Mouse (Mus musculus) heart, postnatal 36 days (tissue): Measurements from ENCODE around the gene Lrrc73. TPM values are rescaled to one million over a fixed set of nuclear protein-coding genes. Genes with fewer than 3 reads are reported as not detected.

Experiments
- DNase-seq, 2 experiments: peaks; one replicate each; pipeline ENCODE4 v3.0.0; 2021 to 2022
- intact Hi-C: fragments of 180-260 bp; cut with DNase I; formaldehyde crosslinking; loops from one replicate; pipeline ENCODE4 v1.15.1; 2025
- microRNA-seq, 2 experiments: library from miRNA; unstranded; fragments of <30 nt; microRNA quantifications; one replicate each; pipeline ENCODE4 v1.2.0; 2021; ENCODE audit warnings: borderline number of aligned reads in 2 of 2
- total RNA-seq, 2 experiments: library from RNA; stranded (reverse); gene quantifications; 2 replicates each; pipeline ENCODE4 v1.2.3; 2021

The Lrrc73 gene
- total RNA-seq, 2 experiments from 2014 or later, result 0.22 to 0.30 TPM

DNA sequence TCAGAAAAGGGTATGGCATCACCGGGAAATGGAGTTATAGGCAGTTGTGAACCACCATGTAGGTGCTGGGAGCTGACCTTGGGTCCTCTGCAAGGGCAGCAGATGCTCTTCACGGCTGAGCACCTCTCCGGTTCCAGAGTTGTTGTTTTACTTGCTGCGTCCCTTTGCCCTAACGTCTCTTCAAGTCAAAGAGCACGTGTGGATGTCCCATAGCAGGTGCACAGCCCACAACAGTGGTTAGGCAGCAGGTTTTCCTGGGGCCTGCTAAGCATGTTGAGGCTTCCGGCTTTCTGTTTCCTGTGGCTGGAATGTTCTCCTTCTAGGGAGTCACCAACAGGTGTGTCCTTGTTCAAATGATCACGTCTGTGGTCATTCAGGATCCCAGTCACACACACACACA is 30.6 kb downstream of the Lrrc73 start:
- intact Hi-C loops, result no loop called here
- no peak for DNase-seq

- no peak for DNase-seq
- intact Hi-C loops, result no loop called here
These were observed 31.3 kb downstream of the Lrrc73 start for GRCm38 (mm10) chr17:46284653-46285052.

- intact Hi-C loops, result no loop called here
- no peak for DNase-seq
These were observed 32.1 kb downstream of the Lrrc73 start for GRCm38 (mm10) chr17:46285407-46285806.

- intact Hi-C loops, result no loop called here
These were observed 34.4 kb downstream of the Lrrc73 start for GRCm38 (mm10) chr17:46287678-46288095.

GRCm38 (mm10) chr17:46296601-46297000 is 43.3 kb downstream of the Lrrc73 start:
- DNase-seq, result no peak
- intact Hi-C loops, result no loop called here

More at GRCm38 (mm10) chr17:46287678-46288095, 34.4 kb downstream of the Lrrc73 start:
- DNase-seq, result peak; percentile 56 to 63

- no peak for DNase-seq
- intact Hi-C loops, result no loop called here
These were observed 43.7 kb downstream of the Lrrc73 start for GRCm38 (mm10) chr17:46297028-46297363.

DNA sequence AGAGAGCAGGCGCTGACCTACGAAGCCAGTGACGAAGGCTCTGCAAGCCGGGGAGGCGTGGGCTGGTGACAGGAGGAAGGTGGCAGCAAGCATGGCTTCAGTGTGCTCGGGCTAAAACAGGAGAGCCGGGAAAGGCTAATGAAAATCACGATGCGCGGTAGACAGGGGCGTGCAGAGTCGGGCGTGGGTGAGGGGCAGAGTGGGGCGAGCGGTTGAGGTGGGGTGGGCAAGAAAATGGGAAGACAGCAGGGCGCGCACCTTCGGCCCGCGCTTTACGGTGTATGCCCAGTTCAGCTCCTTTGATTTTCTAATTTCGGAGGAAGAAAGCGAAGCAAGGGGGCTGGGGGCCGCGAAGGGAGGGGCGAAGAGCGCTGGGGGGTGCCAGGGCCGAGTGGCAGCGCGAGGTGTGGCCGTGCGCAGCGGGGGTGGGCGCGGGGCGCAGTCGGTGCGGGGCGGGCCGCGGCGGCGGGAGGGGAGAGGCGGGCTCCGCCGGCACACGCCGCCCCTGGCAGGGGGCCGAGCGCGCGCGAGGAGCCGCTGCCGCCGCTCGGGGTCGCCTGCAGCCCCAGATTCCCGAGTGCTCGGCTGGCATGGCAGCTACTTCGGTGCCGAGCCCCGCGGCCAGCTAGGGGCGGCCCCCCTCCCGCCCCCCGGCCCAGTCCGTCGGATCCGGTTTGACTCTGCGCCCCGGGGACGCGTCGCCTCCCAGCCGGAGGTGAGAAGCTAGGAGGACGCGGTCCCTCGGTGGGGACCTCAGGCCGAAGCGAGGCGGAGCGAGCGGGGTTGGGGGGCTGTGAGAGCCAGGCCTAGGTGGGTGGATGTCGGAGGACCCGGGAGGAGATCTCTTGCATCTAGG is 44.3 kb downstream of the Lrrc73 start, which contains the start of gene Dlk2:
Dlk2 (plus strand) TSS at position 58 of the 856 bp plus-strand sequence.
- intact Hi-C loops, result loop anchor here (1.0 kb wide), 1 partner anchor 31 kb away; no protein-coding TSS in a partner anchor
- DNase-seq, result no peak

DNA sequence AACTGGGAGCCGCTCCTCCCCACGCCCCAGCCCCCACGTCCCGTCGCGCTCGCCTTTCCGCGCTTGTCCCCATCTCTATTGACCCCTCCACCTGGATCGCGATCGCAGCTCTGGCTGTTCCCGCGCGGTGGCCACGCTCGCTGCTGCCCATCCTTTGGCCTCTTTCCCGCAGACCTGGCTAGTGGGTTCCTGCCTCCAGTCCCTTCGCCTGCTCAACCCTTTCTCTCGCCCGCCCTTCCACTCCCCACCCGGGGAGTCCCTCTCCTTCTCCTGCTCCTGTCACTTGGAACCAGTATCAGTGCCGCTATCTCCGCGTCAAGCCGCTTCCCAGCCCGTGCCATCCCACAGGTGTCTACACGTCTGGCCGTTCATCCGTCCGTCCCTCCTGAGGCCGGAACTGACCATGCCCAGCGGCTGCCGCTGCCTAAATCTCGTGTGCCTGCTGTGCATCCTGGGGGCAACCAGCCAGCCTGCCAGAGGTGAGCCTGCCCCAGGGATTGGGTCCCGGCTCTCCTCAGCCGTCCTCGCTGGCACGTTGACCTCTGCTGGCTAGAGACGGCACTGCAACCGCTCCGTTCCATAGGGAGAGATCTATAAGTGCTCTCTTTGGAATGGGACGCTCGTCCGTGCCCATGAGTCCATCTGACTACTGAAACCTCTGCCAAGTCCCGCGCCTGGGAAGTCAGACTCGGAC is 45.0 kb downstream of the Lrrc73 start:
- intact Hi-C loops, result loop anchor here (1.0 kb wide), 1 partner anchor 32 kb away; no protein-coding TSS in a partner anchor
- DNase-seq, result peak; percentile 87 to 90

GRCm38 (mm10) chr17:46301892-46302291 is 48.6 kb downstream of the Lrrc73 start:
- DNase-seq, result no peak
- intact Hi-C loops, result no loop called here

- DNase-seq, result no peak
- intact Hi-C loops, result no loop called here
These were observed 50.9 kb downstream of the Lrrc73 start for GRCm38 (mm10) chr17:46304184-46304583.

Small RNA genes within 50 kb of the gene (microRNA-seq; reads per million reads assigned to microRNA genes)
- gene Mir693, result 0 to 0.72 reads per million in 2 experiments

Other genes with a start within 250 kb of the Lrrc73 start
- gene Vegfa, start 221.2 kb upstream of the Lrrc73 start, total RNA-seq, result 100 to 1,000 TPM; 203 to 277 TPM
- 100 to 1,000 TPM; 131 to 140 TPM for gene Mrps18a, start 142.5 kb upstream of the Lrrc73 start, total RNA-seq
- 1 to 10 TPM in 1 of 2 experiments, under 1 TPM in 1; 0.94 to 1.4 TPM for gene Rsph9, start 109.3 kb upstream of the Lrrc73 start, total RNA-seq
- 10 to 100 TPM; 21.0 to 21.8 TPM for gene Mad2l1bp, start 100.0 kb upstream of the Lrrc73 start, total RNA-seq
- 10 to 100 TPM; 65.1 to 72.2 TPM for gene Gtpbp2, start 92.5 kb upstream of the Lrrc73 start, total RNA-seq
- gene Polh, start 50.9 kb upstream of the Lrrc73 start, total RNA-seq, result 10 to 100 TPM in 1 of 2 experiments, 1 to 10 TPM in 1; 8.5 to 10.3 TPM
- gene Xpo5, start 50.7 kb upstream of the Lrrc73 start, total RNA-seq, result 10 to 100 TPM; 20.8 to 21.7 TPM
- gene Polr1c, start 5.5 kb upstream of the Lrrc73 start, total RNA-seq, result 10 to 100 TPM; 22.2 to 25.1 TPM
- gene Yipf3, start 5.5 kb upstream of the Lrrc73 start, total RNA-seq, result 10 to 100 TPM; 83.3 to 86.2 TPM
- gene Tjap1, start 29.5 kb downstream of the Lrrc73 start, total RNA-seq, result 10 to 100 TPM; 33.8 to 43.6 TPM
- under 1 TPM; 0.39 to 0.60 TPM for gene Dlk2, start 43.9 kb downstream of the Lrrc73 start, total RNA-seq
- 1 to 10 TPM; 3.8 to 4.9 TPM for gene Abcc10, start 74.8 kb downstream of the Lrrc73 start, total RNA-seq
- 10 to 100 TPM; 17.6 to 19.1 TPM for gene Zfp318, start 130.2 kb downstream of the Lrrc73 start, total RNA-seq
- 1 to 10 TPM in 1 of 2 experiments, not detected in 1; 1.2 TPM for gene Crip3, start 175.4 kb downstream of the Lrrc73 start, total RNA-seq
- gene Slc22a7, start 184.9 kb downstream of the Lrrc73 start, total RNA-seq, result not detected
- under 1 TPM; 0.19 TPM for gene Ttbk1, start 234.1 kb downstream of the Lrrc73 start, total RNA-seq
- 1 to 10 TPM in 1 of 2 experiments, under 1 TPM in 1; 0.89 to 2.2 TPM for gene Dnph1, start 243.2 kb downstream of the Lrrc73 start, total RNA-seq